Mouse (Mus musculus) lung, adult 2 months (tissue): ENCODE results near the gene Sp1. TPM values are rescaled to one million over a fixed set of nuclear protein-coding genes. Genes with fewer than 3 reads are reported as not detected.

Source experiments
- DNase-seq: peaks from one replicate; pipeline ENCODE4 v3.0.0; 2022
- H3K4me1 ChIP-seq: fragments of 200-500 bp; 2 replicates; pipeline ENCODE4 v1.6.1; 2011; ENCODE audit warnings: low read length; ENCODE audit not compliant: control insufficient read depth, insufficient read depth
- H3K4me3 ChIP-seq: fragments of 200-500 bp; replicated peaks from 2 replicates; pipeline ENCODE3; 2011; ENCODE audit warnings: low read depth, mild to moderate bottlenecking, control low read depth, low read length; ENCODE audit errors: extremely low read depth
- CTCF ChIP-seq: fragments of 200-500 bp; IDR thresholded peaks from 2 replicates; pipeline ENCODE4 v1.5.1; 2011; ENCODE audit warnings: mild to moderate bottlenecking, low read length, control low read depth; ENCODE audit not compliant: insufficient read depth
- POLR2A ChIP-seq: fragments of 200-500 bp; IDR thresholded peaks from 2 replicates; pipeline ENCODE4 v1.6.1; 2011; ENCODE audit warnings: low read depth, mild to moderate bottlenecking, control low read depth, low read length, borderline replicate concordance; ENCODE audit errors: extremely low read depth
- WGBS: fragments of 180-500 bp; shearing (Covaris S2); methylation state at CpG from one replicate; pipeline ENCODE4 v1.1.7; 2018; 5-methylcytosine and 5-hydroxymethylcytosine counted together
- polyA plus RNA-seq: library from polyadenylated mRNA; depleted of rRNA; stranded (reverse); fragments of >200 nt; gene quantifications from 2 replicates; pipeline ENCODE4 v1.2.3, GENCODE M21; 2012; rRNA removed

Sp1 gene
- 18.5 and 20.0 TPM in 2 replicates for polyA plus RNA-seq

- DNase-seq = peak; percentile 97
- peaks cover 13% of the 10 kb centered on the region for H3K4me1 ChIP-seq
- H3K4me3 ChIP-seq = peak within 1 kb of the TSS; percentile 81
- WGBS = under 1% methylated on average over 38 of the region's 38 CpGs
- TF ChIP-seq POLR2A = peak; percentile 100
- no peak for TF ChIP-seq CTCF
These were observed at the start of gene Sp1 for GRCm38 (mm10) chr15:102405489-102406195. Sp1 (plus strand) TSS chr15:102406143.

GRCm38 (mm10) chr15:102356501-102357325, 49.2 kb upstream of the Sp1 start:
- Histone ChIP-seq H3K4me3 (no peak overlapping the region), H3K4me1 (peaks cover 3% of the 10 kb centered on the region; the same call in 1 of the 2 replicates)
- WGBS = 75% methylated on average over 16 of the region's 16 CpGs
- DNase-seq = no peak
- TF ChIP-seq POLR2A = no peak
- no peak for TF ChIP-seq CTCF

GRCm38 (mm10) chr15:102358126-102358525, 47.8 kb upstream of the Sp1 start:
- no peak overlapping the region for H3K4me3 ChIP-seq
- peaks cover 3% of the 10 kb centered on the region; the same call in 1 of the 2 replicates for H3K4me1 ChIP-seq
- TF ChIP-seq CTCF = no peak
- no peak for TF ChIP-seq POLR2A
- no peak for DNase-seq
- 11% methylated on average over 25 of the region's 25 CpGs for WGBS

- 42% methylated on average over 5 of the region's 5 CpGs for WGBS
These were observed 47.1 kb upstream of the Sp1 start for GRCm38 (mm10) chr15:102358834-102359233.

GRCm38 (mm10) chr15:102362648-102363047, 43.3 kb upstream of the Sp1 start:
- 7% methylated on average over 12 of the region's 14 CpGs for WGBS
- Histone ChIP-seq H3K4me1 (no peaks in the 10 kb centered on the region), H3K4me3 (no peak overlapping the region)
- TF ChIP-seq POLR2A (no peak), CTCF (no peak)
- no peak for DNase-seq

More at GRCm38 (mm10) chr15:102358834-102359233, 47.1 kb upstream of the Sp1 start:
- Histone ChIP-seq H3K4me1 (peaks cover 3% of the 10 kb centered on the region; the same call in 1 of the 2 replicates), H3K4me3 (no peak overlapping the region)
- DNase-seq = no peak
- no peak for TF ChIP-seq POLR2A
- no peak for TF ChIP-seq CTCF

GRCm38 (mm10) chr15:102364678-102365077, 41.3 kb upstream of the Sp1 start:
- no peaks in the 10 kb centered on the region for H3K4me1 ChIP-seq
- no peak for DNase-seq
- H3K4me3 ChIP-seq = no peak overlapping the region
- WGBS = 98% methylated on average over 1 of the region's 1 CpGs
- no peak for TF ChIP-seq CTCF
- no peak for TF ChIP-seq POLR2A

- TF ChIP-seq CTCF = no peak
- DNase-seq = no peak
- Histone ChIP-seq H3K4me1 (no peaks in the 10 kb centered on the region), H3K4me3 (no peak overlapping the region)
- 23% methylated on average over 7 of the region's 7 CpGs for WGBS
These were observed 39.7 kb upstream of the Sp1 start for GRCm38 (mm10) chr15:102366238-102366637.

GRCm38 (mm10) chr15:102366733-102367344, 39.1 kb upstream of the Sp1 start, which contains the start of gene Sp7:
Sp7 (minus strand) TSS chr15:102367182.
- DNase-seq = no peak
- TF ChIP-seq CTCF (no peak), POLR2A (no peak)
- 7% methylated on average over 15 of the region's 15 CpGs for WGBS
- Histone ChIP-seq H3K4me1 (no peaks in the 10 kb centered on the region), H3K4me3 (no peak within 1 kb of the TSS)

GRCm38 (mm10) chr15:102369972-102370371, 36.0 kb upstream of the Sp1 start:
- 18% methylated on average over 13 of the region's 13 CpGs for WGBS
- Histone ChIP-seq H3K4me1 (no peaks in the 10 kb centered on the region), H3K4me3 (no peak overlapping the region)
- DNase-seq = no peak
- no peak for TF ChIP-seq CTCF
- no peak for TF ChIP-seq POLR2A

GRCm38 (mm10) chr15:102370727-102371126, 35.2 kb upstream of the Sp1 start:
- no peak for DNase-seq
- no peaks in the 10 kb centered on the region for H3K4me1 ChIP-seq
- TF ChIP-seq POLR2A (no peak), CTCF (no peak)
- no peak overlapping the region for H3K4me3 ChIP-seq
- WGBS = 34% methylated on average over 10 of the region's 10 CpGs
